Mouse (Mus musculus): ENCODE data around the gene Twf2. TPM values are rescaled to one million over a fixed set of nuclear protein-coding genes. Genes with fewer than 3 reads are reported as not detected.
A peak's percentile ranks its signal among the peaks of the same experiment; 100 is the strongest.

Gene Twf2
- polyA plus RNA-seq, 1 experiment = 69.0 TPM

GRCm38 (mm10) chr9:106241541-106242164, 38.7 kb downstream of the Twf2 start:
- TF ChIP-seq CTCF (IDR thresholded peaks at IDR 0.05; ENCODE audit: insufficient read depth, low read length) (no peak), POLR2A (IDR thresholded peaks at IDR 0.05; ENCODE audit: borderline replicate concordance, extremely low read depth, low read depth, low read length) (peak; percentile 24; the same call in 1 of the 2 replicates)
- H3K4me3 ChIP-seq (replicated peaks; ENCODE audit: extremely low read depth, low read depth, low read length) = no peak overlapping the region
- WGBS = 84% methylated on average over 10 of the region's 10 CpGs
- peaks cover 25% of the 10 kb centered on the region for H3K4me1 ChIP-seq (ENCODE audit: control insufficient read depth, insufficient read depth, low read length)
- no peak for DNase-seq

GRCm38 (mm10) chr9:106242813-106243488, 40.0 kb downstream of the Twf2 start:
- H3K4me3 ChIP-seq (replicated peaks; ENCODE audit: extremely low read depth, low read depth, low read length) = peak overlapping the region; percentile 15
- peaks cover 16% of the 10 kb centered on the region for H3K4me1 ChIP-seq (ENCODE audit: control insufficient read depth, insufficient read depth, low read length)
- no peak for DNase-seq
- 40% methylated on average over 19 of the region's 19 CpGs for WGBS
- TF ChIP-seq CTCF (IDR thresholded peaks at IDR 0.05; ENCODE audit: insufficient read depth, low read length) (no peak), POLR2A (IDR thresholded peaks at IDR 0.05; ENCODE audit: borderline replicate concordance, extremely low read depth, low read depth, low read length) (peak; percentile 47; the same call in 1 of the 2 replicates)

- TF ChIP-seq CTCF (IDR thresholded peaks at IDR 0.05; ENCODE audit: insufficient read depth, low read length) = no peak
- 40% methylated on average over 11 of the region's 11 CpGs for WGBS
- peak; percentile 67 for DNase-seq
- Histone ChIP-seq H3K4me3 (replicated peaks; ENCODE audit: extremely low read depth, low read depth, low read length) (no peak overlapping the region), H3K4me1 (ENCODE audit: control insufficient read depth, insufficient read depth, low read length) (peaks cover 23% of the 10 kb centered on the region)
Measured at GRCm38 (mm10) chr9:106249550-106249949, 46.6 kb downstream of the Twf2 start.

GRCm38 (mm10) chr9:106250245-106250644, 47.3 kb downstream of the Twf2 start:
- WGBS = 22% methylated on average over 4 of the region's 4 CpGs
- TF ChIP-seq CTCF (IDR thresholded peaks at IDR 0.05; ENCODE audit: insufficient read depth, low read length) (no peak), POLR2A (IDR thresholded peaks at IDR 0.05; ENCODE audit: borderline replicate concordance, extremely low read depth, low read depth, low read length) (no peak)
- no peak for DNase-seq

GRCm38 (mm10) chr9:106251066-106251465, 48.2 kb downstream of the Twf2 start:
- WGBS = 70% methylated on average over 8 of the region's 8 CpGs
- Histone ChIP-seq H3K4me3 (replicated peaks; ENCODE audit: extremely low read depth, low read depth, low read length) (no peak overlapping the region), H3K4me1 (ENCODE audit: control insufficient read depth, insufficient read depth, low read length) (peaks cover 16% of the 10 kb centered on the region)
- TF ChIP-seq CTCF (IDR thresholded peaks at IDR 0.05; ENCODE audit: insufficient read depth, low read length) (no peak), POLR2A (IDR thresholded peaks at IDR 0.05; ENCODE audit: borderline replicate concordance, extremely low read depth, low read depth, low read length) (no peak)
- DNase-seq = no peak

More at GRCm38 (mm10) chr9:106250245-106250644, 47.3 kb downstream of the Twf2 start:
- Histone ChIP-seq H3K4me1 (ENCODE audit: control insufficient read depth, insufficient read depth, low read length) (peaks cover 17% of the 10 kb centered on the region), H3K4me3 (replicated peaks; ENCODE audit: extremely low read depth, low read depth, low read length) (no peak overlapping the region)

GRCm38 (mm10) chr9:106254001-106254400, 51.1 kb downstream of the Twf2 start:
- 54% methylated on average over 2 of the region's 2 CpGs for WGBS
- Histone ChIP-seq H3K4me1 (ENCODE audit: control insufficient read depth, insufficient read depth, low read length) (peaks cover 10% of the 10 kb centered on the region), H3K4me3 (replicated peaks; ENCODE audit: extremely low read depth, low read depth, low read length) (no peak overlapping the region)
- TF ChIP-seq POLR2A (IDR thresholded peaks at IDR 0.05; ENCODE audit: borderline replicate concordance, extremely low read depth, low read depth, low read length) = no peak
- TF ChIP-seq CTCF (IDR thresholded peaks at IDR 0.05; ENCODE audit: insufficient read depth, low read length) = no peak
- no peak for DNase-seq

- no peak for DNase-seq
- H3K4me3 ChIP-seq (replicated peaks; ENCODE audit: extremely low read depth, low read depth, low read length) = no peak overlapping the region
- 0 out of 2 replicates have a peak, but pooled peaks cover 2% of the 10 kb centered on the region for H3K4me1 ChIP-seq (ENCODE audit: control insufficient read depth, insufficient read depth, low read length)
- no peak for TF ChIP-seq POLR2A (IDR thresholded peaks at IDR 0.05; ENCODE audit: borderline replicate concordance, extremely low read depth, low read depth, low read length)
- no peak for TF ChIP-seq CTCF (IDR thresholded peaks at IDR 0.05; ENCODE audit: insufficient read depth, low read length)
- WGBS = 74% methylated on average over 4 of the region's 4 CpGs
Measured at GRCm38 (mm10) chr9:106258412-106258811, 55.5 kb downstream of the Twf2 start.

- Histone ChIP-seq H3K4me3 (replicated peaks; ENCODE audit: extremely low read depth, low read depth, low read length) (no peak overlapping the region), H3K4me1 (ENCODE audit: control insufficient read depth, insufficient read depth, low read length) (0 out of 2 replicates have a peak, but pooled peaks cover 2% of the 10 kb centered on the region)
- TF ChIP-seq POLR2A (IDR thresholded peaks at IDR 0.05; ENCODE audit: borderline replicate concordance, extremely low read depth, low read depth, low read length) (no peak), CTCF (IDR thresholded peaks at IDR 0.05; ENCODE audit: insufficient read depth, low read length) (no peak)
- 40% methylated on average over 5 of the region's 5 CpGs for WGBS
- DNase-seq = no peak
Measured at GRCm38 (mm10) chr9:106258990-106259389, 56.1 kb downstream of the Twf2 start.

GRCm38 (mm10) chr9:106261058-106261457, 58.1 kb downstream of the Twf2 start:
- 75% methylated on average over 6 of the region's 6 CpGs for WGBS
- no peak overlapping the region for H3K4me3 ChIP-seq (replicated peaks; ENCODE audit: extremely low read depth, low read depth, low read length)
- peaks cover 8% of the 10 kb centered on the region; the same call in 1 of the 2 replicates for H3K4me1 ChIP-seq (ENCODE audit: control insufficient read depth, insufficient read depth, low read length)
- TF ChIP-seq POLR2A (IDR thresholded peaks at IDR 0.05; ENCODE audit: borderline replicate concordance, extremely low read depth, low read depth, low read length) = no peak
- no peak for TF ChIP-seq CTCF (IDR thresholded peaks at IDR 0.05; ENCODE audit: insufficient read depth, low read length)
- DNase-seq = no peak

GRCm38 (mm10) chr9:106261491-106261890, 58.6 kb downstream of the Twf2 start:
- TF ChIP-seq CTCF (IDR thresholded peaks at IDR 0.05; ENCODE audit: insufficient read depth, low read length) (no peak), POLR2A (IDR thresholded peaks at IDR 0.05; ENCODE audit: borderline replicate concordance, extremely low read depth, low read depth, low read length) (no peak)
- DNase-seq = no peak
- H3K4me1 ChIP-seq (ENCODE audit: control insufficient read depth, insufficient read depth, low read length) = peaks cover 8% of the 10 kb centered on the region; the same call in 1 of the 2 replicates
- WGBS = 79% methylated on average over 3 of the region's 3 CpGs
- H3K4me3 ChIP-seq (replicated peaks; ENCODE audit: extremely low read depth, low read depth, low read length) = no peak overlapping the region
